Mouse (Mus musculus) testis, adult 2 months (tissue): Measurements from ENCODE around the gene Cox6b1.

Source experiments
- CTCF ChIP-seq: fragments of 200-500 bp; IDR thresholded peaks from 2 replicates; pipeline ENCODE4 v1.5.1; 2012; ENCODE audit warnings: low read depth, mild to moderate bottlenecking, inconsistent platforms, low read length, moderate library complexity; ENCODE audit not compliant: control insufficient read depth, insufficient read depth, insufficient replicate concordance
- POLR2A ChIP-seq: fragments of 200-500 bp; IDR thresholded peaks from 2 replicates; pipeline ENCODE4 v1.6.1; 2012; ENCODE audit warnings: low read depth, mild to moderate bottlenecking, inconsistent platforms, low read length, moderate library complexity; ENCODE audit not compliant: control insufficient read depth

DNA sequence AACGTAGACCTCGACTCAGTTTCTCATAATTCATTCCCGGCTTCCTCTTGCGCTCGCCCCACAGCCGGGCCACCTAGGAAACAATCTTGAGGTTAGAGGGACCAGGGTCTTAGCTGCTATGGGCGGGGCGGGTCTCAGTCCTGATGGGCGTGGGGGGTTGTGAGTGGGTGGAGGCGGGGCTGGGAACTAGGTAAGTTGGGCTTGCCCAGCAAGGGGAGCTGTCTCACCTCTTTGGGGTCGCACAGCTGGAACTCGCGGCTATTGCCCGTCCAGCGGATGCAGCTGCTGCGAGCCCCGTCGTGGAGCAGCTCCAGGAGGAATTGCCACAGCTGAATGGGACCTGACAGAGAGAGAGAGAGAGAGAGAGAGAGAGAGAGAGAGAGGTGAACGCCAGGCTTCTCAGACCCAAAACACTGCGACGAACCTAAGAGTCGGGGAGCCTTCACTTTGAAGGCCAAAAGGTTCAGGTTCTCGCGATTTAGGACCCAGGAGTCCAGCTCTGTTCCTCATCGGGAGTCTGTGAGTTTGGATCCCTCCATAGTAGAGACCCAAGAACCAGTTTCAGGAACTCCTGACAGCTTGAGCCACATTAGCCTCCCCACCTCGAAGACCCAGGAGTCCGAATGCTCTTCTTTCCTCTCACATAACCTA, 7.9 kb upstream of the Cox6b1 start:
- TF ChIP-seq CTCF = no peak
- no peak for TF ChIP-seq POLR2A
